Mouse (Mus musculus): ENCODE data around the gene Sirt2. TPM values are rescaled to one million over a fixed set of nuclear protein-coding genes. Genes with fewer than 3 reads are reported as not detected.

Gene Sirt2
- polyA plus RNA-seq, 1 experiment from 2014 or later, result 103 TPM

GRCm38 (mm10) chr7:28765211-28765610 is 1.3 kb upstream of the Sirt2 start:
- DNase-seq (ENCODE audit: low read depth, low spot score) (no peak), ATAC-seq (no peak)
- ChIA-PET CTCF (interaction anchor here (1.0 to 2.0 kb wide), 3 partner anchors 15 to 135 kb away, joined by 3 to 5 read pairs (median 4); partner anchors contain the start of genes Mrps12 and Sars2), POLR2A (interaction anchor here (1.2 kb wide), 1 partner anchor 48 kb away, joined by 3 read pairs; no protein-coding TSS in a partner anchor)
- in situ Hi-C loops (cut with MboI; ENCODE audit: low pct_unique_long_range_greater_than_20kb), result no loop called here
- H3K27me3 ChIP-seq, result no peaks in the 10 kb centered on the region
- no peak for TF ChIP-seq CTCF (IDR thresholded peaks at IDR 0.05)

DNA sequence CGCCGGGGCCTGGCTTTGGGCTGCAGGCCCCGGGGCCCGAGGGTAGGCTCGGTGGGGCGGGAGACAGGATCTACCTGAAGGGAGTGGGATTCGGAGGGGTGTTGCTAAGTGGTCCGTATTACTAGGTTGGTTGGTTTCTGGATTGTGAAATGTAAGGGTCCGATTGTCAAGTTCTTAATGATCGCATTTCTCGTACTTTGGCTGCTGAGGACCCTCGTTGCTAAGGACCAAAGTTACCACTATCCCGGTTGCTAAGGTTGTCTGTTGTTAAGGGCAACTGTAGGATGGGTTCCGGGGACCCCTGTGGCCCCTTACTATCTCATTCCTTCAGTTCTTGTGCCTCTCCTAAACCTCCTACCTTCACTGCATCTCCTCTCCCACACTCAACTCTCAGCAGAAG is 375 bp downstream of the Sirt2 start:
- no peak for TF ChIP-seq CTCF (IDR thresholded peaks at IDR 0.05)
- POLR2A ChIA-PET, result no interaction called here
- H3K27me3 ChIP-seq, result no peaks in the 10 kb centered on the region
- DNase-seq (ENCODE audit: low read depth, low spot score) (no peak), ATAC-seq (no peak)
- in situ Hi-C loops (cut with MboI; ENCODE audit: low pct_unique_long_range_greater_than_20kb), result no loop called here
- CTCF ChIA-PET, result interaction anchor here (1.6 kb wide), 1 partner anchor 25 kb away, joined by 4 read pairs; the partner anchor contains the start of genes Mrps12 and Sars2

DNA sequence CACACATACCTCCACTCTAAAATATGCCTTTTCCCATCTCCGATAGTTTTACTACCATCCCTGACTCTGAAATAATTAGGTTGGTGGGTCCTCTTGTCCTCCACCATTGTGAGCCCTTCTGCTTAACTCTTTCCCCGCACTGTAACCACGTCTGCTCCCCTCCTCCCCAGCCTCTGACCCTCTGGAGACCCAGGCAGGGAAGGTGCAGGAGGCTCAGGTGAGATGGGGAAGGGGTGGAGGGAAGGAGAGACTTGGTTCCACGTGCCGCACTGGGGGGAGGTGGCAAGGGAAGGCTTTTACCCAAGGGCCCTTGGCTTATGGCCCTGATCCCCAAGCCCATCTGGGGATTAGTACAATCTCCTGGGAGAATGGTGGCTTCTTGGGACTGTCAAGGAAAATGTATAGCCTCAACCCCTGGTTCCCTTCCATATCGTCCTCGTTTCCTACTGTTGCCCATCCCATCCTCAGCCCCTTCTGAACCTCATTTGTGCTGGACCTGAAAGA is 979 bp downstream of the Sirt2 start, which contains the start of gene Nfkbib:
TSS of gene Nfkbib (minus strand) at position 51 of the 504 bp plus-strand sequence.
- no peak for DNase-seq (ENCODE audit: low read depth, low spot score)
- no peak for ATAC-seq

GRCm38 (mm10) chr7:28769414-28769958 is 3.0 kb downstream of the Sirt2 start:
- ATAC-seq (no peak), DNase-seq (ENCODE audit: low read depth, low spot score) (no peak)
- CTCF ChIA-PET, result interaction anchor here (1.5 kb wide), 1 partner anchor 28 kb away, joined by 3 read pairs; the partner anchor contains the start of genes Mrps12 and Sars2
- POLR2A ChIA-PET, result no interaction called here
- in situ Hi-C loops (cut with MboI; ENCODE audit: low pct_unique_long_range_greater_than_20kb), result no loop called here
- H3K27me3 ChIP-seq, result no peaks in the 10 kb centered on the region
- no peak for TF ChIP-seq CTCF (IDR thresholded peaks at IDR 0.05)

More for the DNA sequence above, 979 bp downstream of the Sirt2 start, which contains the start of gene Nfkbib:
- H3K27me3 ChIP-seq, result no peaks in the 10 kb centered on the region
- no peak for TF ChIP-seq CTCF (IDR thresholded peaks at IDR 0.05)
- in situ Hi-C loops (cut with MboI; ENCODE audit: low pct_unique_long_range_greater_than_20kb), result no loop called here
- POLR2A ChIA-PET, result no interaction called here
- CTCF ChIA-PET, result no interaction called here

DNA sequence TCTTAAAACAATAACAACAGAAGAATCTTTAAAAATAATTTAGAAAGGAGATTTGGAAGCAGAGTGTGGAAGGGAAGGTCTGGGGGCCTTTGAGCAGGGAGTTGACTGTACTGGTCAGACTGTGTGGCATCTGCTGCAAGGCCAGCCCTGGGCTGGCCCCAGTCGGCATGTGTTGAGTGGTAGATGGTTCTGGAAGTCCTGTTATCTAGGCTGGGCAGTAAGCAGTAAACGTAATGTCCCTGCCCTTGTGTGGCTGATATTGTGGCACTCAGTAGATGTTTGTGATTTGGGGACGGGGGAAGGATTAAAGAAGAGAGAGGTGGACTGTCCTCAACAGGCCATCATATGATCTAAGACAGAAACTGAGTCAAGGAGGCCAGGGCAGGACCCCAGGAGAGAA is 3.8 kb downstream of the Sirt2 start:
- CTCF ChIA-PET, result interaction anchor here (1.3 kb wide), 1 partner anchor 97 kb away, joined by 5 read pairs; no protein-coding TSS in a partner anchor
- no peak for ATAC-seq
- H3K27me3 ChIP-seq, result no peaks in the 10 kb centered on the region
- TF ChIP-seq CTCF (IDR thresholded peaks at IDR 0.05), result no peak
- POLR2A ChIA-PET, result no interaction called here
- DNase-seq (ENCODE audit: low read depth, low spot score), result no peak
- in situ Hi-C loops (cut with MboI; ENCODE audit: low pct_unique_long_range_greater_than_20kb), result no loop called here

GRCm38 (mm10) chr7:28771867-28772266 is 5.3 kb downstream of the Sirt2 start:
- ChIA-PET CTCF (no interaction called here), POLR2A (interaction anchor here (0.6 kb wide), 1 partner anchor 26 kb away, joined by 3 read pairs; no protein-coding TSS in a partner anchor)
- DNase-seq (ENCODE audit: low read depth, low spot score), result no peak
- no peak for TF ChIP-seq CTCF (IDR thresholded peaks at IDR 0.05)
- in situ Hi-C loops (cut with MboI; ENCODE audit: low pct_unique_long_range_greater_than_20kb), result no loop called here
- no peak for ATAC-seq
- no peaks in the 10 kb centered on the region for H3K27me3 ChIP-seq

DNA sequence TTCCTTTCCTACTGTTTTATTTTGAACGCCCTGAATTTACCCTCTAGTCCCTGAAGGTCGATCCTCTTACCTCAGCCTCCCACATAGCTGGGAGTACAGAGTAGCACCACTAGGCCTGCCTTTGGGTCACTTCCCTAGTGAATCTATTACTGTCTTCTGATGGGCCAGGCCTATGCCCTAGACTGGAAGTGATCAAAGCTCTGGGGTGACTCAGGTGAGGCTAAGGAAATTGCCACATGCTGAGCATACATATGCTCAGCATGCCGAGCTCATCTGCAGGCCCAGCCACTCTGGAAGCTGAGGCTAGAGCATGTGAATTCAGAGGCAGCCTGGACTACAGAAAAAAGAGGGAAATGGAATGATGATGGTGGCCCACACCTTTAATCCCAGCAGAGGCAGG is 6.6 kb downstream of the Sirt2 start:
- no peak for TF ChIP-seq CTCF (IDR thresholded peaks at IDR 0.05)
- in situ Hi-C loops (cut with MboI; ENCODE audit: low pct_unique_long_range_greater_than_20kb), result no loop called here
- ChIA-PET POLR2A (no interaction called here), CTCF (no interaction called here)
- no peaks in the 10 kb centered on the region for H3K27me3 ChIP-seq
- ATAC-seq, result no peak
- DNase-seq (ENCODE audit: low read depth, low spot score), result no peak

DNA sequence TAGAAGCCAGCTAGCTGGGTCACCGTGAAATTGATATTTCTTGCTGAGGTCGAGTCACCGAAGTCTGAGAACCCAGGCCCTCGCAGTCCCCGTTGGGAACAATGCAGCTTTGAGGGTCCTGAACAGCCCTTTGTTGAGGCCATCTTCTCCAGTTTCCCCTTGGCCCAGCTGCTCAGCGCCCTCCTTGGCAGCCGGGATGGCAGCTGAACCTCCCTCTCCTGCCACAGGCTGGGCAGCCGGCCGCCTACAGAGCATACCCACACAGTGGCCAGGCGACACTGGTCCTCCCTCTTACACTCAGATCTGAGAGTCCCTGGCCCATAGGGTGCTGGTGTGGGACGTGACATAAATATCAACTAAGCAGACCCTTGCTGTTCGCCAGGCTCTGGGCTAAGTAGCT is 7.6 kb downstream of the Sirt2 start:
- POLR2A ChIA-PET, result interaction anchor here (0.8 kb wide), 1 partner anchor 16 kb away, joined by 4 read pairs; no protein-coding TSS in a partner anchor
- ATAC-seq (no peak), DNase-seq (ENCODE audit: low read depth, low spot score) (no peak)
- CTCF ChIA-PET, result interaction anchor here (1.1 kb wide), 1 partner anchor 93 kb away, joined by 3 read pairs; no protein-coding TSS in a partner anchor
- H3K27me3 ChIP-seq, result no peaks in the 10 kb centered on the region
- in situ Hi-C loops (cut with MboI; ENCODE audit: low pct_unique_long_range_greater_than_20kb), result no loop called here
- TF ChIP-seq CTCF (IDR thresholded peaks at IDR 0.05), result no peak

DNA sequence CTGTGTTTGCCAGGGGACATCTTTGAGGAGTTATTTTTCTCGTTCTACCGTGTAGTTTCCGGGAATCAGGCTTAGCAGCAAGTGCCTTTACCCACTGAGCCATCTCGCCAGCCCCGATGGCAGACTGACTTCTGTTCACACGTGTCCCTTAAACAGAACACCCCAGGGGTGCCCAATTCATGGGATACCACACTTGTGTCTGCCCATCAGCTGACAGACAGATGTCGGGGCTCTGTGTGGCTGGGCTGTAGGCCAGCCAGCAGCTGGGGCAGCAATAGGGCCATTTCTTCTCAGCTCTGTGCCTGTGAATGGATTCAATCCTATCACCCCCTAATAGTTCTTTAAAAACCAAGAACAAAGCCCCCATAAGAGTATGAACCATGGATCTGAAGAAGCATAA is 8.6 kb downstream of the Sirt2 start:
- no peaks in the 10 kb centered on the region for H3K27me3 ChIP-seq
- ChIA-PET POLR2A (no interaction called here), CTCF (interaction anchor here (1.1 kb wide), 2 partner anchors 10 to 92 kb away, joined by 3 to 4 read pairs; no protein-coding TSS in a partner anchor)
- no peak for TF ChIP-seq CTCF (IDR thresholded peaks at IDR 0.05)
- DNase-seq (ENCODE audit: low read depth, low spot score) (no peak), ATAC-seq (no peak)
- in situ Hi-C loops (cut with MboI; ENCODE audit: low pct_unique_long_range_greater_than_20kb), result no loop called here

DNA sequence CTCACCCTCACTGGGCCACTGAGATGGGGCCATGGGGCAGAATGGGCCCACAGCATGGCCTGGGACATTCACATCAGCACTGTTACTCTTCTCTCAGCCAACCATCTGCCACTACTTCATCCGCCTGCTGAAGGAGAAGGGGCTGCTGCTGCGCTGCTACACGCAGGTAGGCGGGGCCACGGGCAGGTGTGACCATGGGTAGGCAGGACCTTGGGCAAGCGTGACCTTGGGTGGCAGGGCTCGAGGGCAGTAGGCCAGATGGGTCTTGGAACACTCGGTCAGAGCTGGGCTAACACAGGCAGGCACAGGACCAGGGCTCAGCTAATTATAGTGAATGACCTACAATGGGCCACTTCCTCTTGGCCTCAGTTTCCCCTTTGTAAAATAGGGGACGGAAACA is 12.3 kb downstream of the Sirt2 start:
- no peak for DNase-seq (ENCODE audit: low read depth, low spot score)
- CTCF ChIA-PET, result interaction anchor here (2.6 kb wide), 1 partner anchor 13 kb away, joined by 9 read pairs; no protein-coding TSS in a partner anchor
- in situ Hi-C loops (cut with MboI; ENCODE audit: low pct_unique_long_range_greater_than_20kb), result no loop called here

GRCm38 (mm10) chr7:28780067-28780658 is 13.6 kb downstream of the Sirt2 start:
- H3K27me3 ChIP-seq, result no peaks in the 10 kb centered on the region
- POLR2A ChIA-PET, result interaction anchor here (0.6 kb wide), 1 partner anchor 88 kb away, joined by 3 read pairs; no protein-coding TSS in a partner anchor
- ATAC-seq, result no peak
- DNase-seq (ENCODE audit: low read depth, low spot score), result no peak
- no peak for TF ChIP-seq CTCF (IDR thresholded peaks at IDR 0.05)
- in situ Hi-C loops (cut with MboI; ENCODE audit: low pct_unique_long_range_greater_than_20kb), result no loop called here
- CTCF ChIA-PET, result interaction anchor here (0.8 to 2.6 kb wide), 7 partner anchors 10 to 92 kb away, joined by 3 to 9 read pairs (median 3); no protein-coding TSS in a partner anchor

More for the DNA sequence above, 12.3 kb downstream of the Sirt2 start:
- no peaks in the 10 kb centered on the region for H3K27me3 ChIP-seq
- no peak for TF ChIP-seq CTCF (IDR thresholded peaks at IDR 0.05)
- ATAC-seq, result no peak
- POLR2A ChIA-PET, result interaction anchor here (0.6 kb wide), 1 partner anchor 13 kb away, joined by 3 read pairs; no protein-coding TSS in a partner anchor

All from Patski (cell line).